ENCODE assay signal across 8 mouse cellular contexts in the genomic region with DNA sequence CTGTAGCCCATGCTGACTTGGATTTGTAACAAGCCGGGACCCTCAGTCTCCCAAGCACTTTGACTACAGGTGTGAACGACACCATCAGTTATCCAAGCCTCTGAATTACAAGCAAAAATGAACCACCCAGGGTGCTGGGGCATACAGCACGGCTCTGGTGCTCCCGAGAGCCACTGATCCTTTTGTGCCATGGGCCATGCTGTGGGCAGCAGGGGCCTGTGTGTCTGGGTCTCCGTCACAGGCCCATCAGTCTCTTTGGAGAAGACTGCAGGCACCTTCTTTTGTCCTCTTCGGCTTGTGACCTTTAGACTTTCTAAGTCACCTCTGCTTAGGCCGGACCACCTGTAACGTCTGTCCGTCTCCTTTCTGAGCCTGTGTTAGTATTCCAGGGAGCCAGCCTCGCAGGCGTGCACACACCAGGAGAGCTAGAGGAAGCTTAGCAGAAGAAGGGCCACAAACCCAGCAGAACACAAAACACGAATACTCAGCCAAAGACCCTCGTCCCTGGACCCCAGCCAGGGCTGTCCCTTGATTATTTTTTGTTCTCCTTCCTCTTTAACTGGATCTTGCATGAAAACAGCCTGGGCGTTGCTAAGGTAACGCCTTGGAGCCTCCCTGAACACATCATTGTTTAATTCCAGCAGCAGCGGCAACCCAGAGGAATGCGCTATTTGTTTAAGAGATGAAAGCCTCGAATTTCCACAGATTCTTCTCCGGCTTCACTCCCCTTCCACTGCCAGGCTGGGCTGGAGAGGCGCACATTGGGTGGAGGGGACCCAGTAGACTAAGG. TPM values are rescaled to one million over a fixed set of nuclear protein-coding genes. Genes with fewer than 3 reads are reported as not detected.
DNase-seq lines count a peak whose midpoint lies in the region; ATAC-seq and TF ChIP-seq lines count a peak whose summit lies in the region.

No protein-coding gene starts in this region.

- H3K9me3 ChIP-seq in embryonic facial prominence, embryonic 11.5 days (replicated peaks; ENCODE audit: control insufficient read depth, low read length) = no peaks in the 10 kb centered on the region
- H3K9me3 ChIP-seq in heart, embryonic 12.5 days (replicated peaks) = no peaks in the 10 kb centered on the region

- ATAC-seq in embryonic facial prominence, embryonic 11.5 days (replicated peaks; ENCODE audit: insufficient number of reproducible peaks, low FRiP score, low TSS enrichment, low read depth) = peak; percentile 70
- ATAC-seq in heart, embryonic 12.5 days (ENCODE audit: insufficient number of reproducible peaks, low FRiP score) = peak; percentile 37; the same call in 1 of the 2 replicates
- no peak for ATAC-seq in activated CD4-positive, CD25-positive, alpha-beta regulatory T cell, adult 4 months

- H3K4me2 ChIP-seq in embryonic facial prominence, embryonic 11.5 days (ENCODE audit: low read depth, low read length) = no peak overlapping the region
- H3K4me2 ChIP-seq in heart, embryonic 12.5 days = peak overlapping the region; percentile 16; the same call in 1 of the 2 replicates

- no peak overlapping the region for H3K4me3 ChIP-seq in embryonic facial prominence, embryonic 11.5 days (ENCODE audit: low read depth, low read length)
- no peak overlapping the region for H3K4me3 ChIP-seq in heart, embryonic 12.5 days
- H3K4me3 ChIP-seq in lung, adult 2 months (replicated peaks; ENCODE audit: extremely low read depth, low read depth, low read length) = no peak overlapping the region
- no peak overlapping the region for H3K4me3 ChIP-seq in thymus, adult 2 months (ENCODE audit: control insufficient read depth, insufficient read depth, low read length)

- H3K4me1 ChIP-seq in embryonic facial prominence, embryonic 11.5 days (ENCODE audit: control insufficient read depth, insufficient read depth, low read length) = 0 out of 2 replicates have a peak, but pooled peaks cover 3% of the 10 kb centered on the region
- peaks cover 50% of the 10 kb centered on the region for H3K4me1 ChIP-seq in heart, embryonic 12.5 days (replicated peaks)
- peaks cover 27% of the 10 kb centered on the region for H3K4me1 ChIP-seq in lung, adult 2 months (ENCODE audit: control insufficient read depth, insufficient read depth, low read length)
- no peaks in the 10 kb centered on the region for H3K4me1 ChIP-seq in thymus, adult 2 months (replicated peaks; ENCODE audit: control insufficient read depth, insufficient read depth, low read length)

- H3K27me3 ChIP-seq in embryonic facial prominence, embryonic 11.5 days (ENCODE audit: control insufficient read depth, insufficient read depth, low read length) = no peaks in the 10 kb centered on the region
- H3K27me3 ChIP-seq in heart, embryonic 12.5 days (replicated peaks) = no peaks in the 10 kb centered on the region
- no peaks in the 10 kb centered on the region for H3K27me3 ChIP-seq in thymus, adult 2 months (ENCODE audit: control insufficient read depth, insufficient read depth, low read length)

- peak overlapping the region; percentile 1; the same call in 1 of the 2 replicates for H3K27ac ChIP-seq in embryonic facial prominence, embryonic 11.5 days (replicated peaks; ENCODE audit: low read depth, low read length)
- peak overlapping the region; percentile 56; the same call in 1 of the 2 replicates for H3K27ac ChIP-seq in heart, embryonic 12.5 days (ENCODE audit: poor library complexity, severe bottlenecking)
- H3K27ac ChIP-seq in thymus, adult 2 months (ENCODE audit: control insufficient read depth, insufficient read depth, low read length) = no peak overlapping the region

- H3K9ac ChIP-seq in embryonic facial prominence, embryonic 11.5 days (replicated peaks; ENCODE audit: low read length) = no peak overlapping the region
- peak overlapping the region; percentile 17; the same call in 1 of the 2 replicates for H3K9ac ChIP-seq in heart, embryonic 12.5 days

- no peak for TF ChIP-seq POLR2A in lung, adult 2 months (IDR thresholded peaks at IDR 0.05; ENCODE audit: borderline replicate concordance, extremely low read depth, low read depth, low read length)
- TF ChIP-seq POLR2A in thymus, adult 2 months (IDR thresholded peaks at IDR 0.05; ENCODE audit: control insufficient read depth, extremely low read depth, insufficient read depth, low read length, poor library complexity) = no peak

- peak; percentile 28 for DNase-seq in NIH3T3 (ENCODE audit: low read depth)
- DNase-seq in embryonic facial prominence, embryonic 11.5 days (ENCODE audit: low spot score) = peak; percentile 80
- peak; percentile 66 for DNase-seq in kidney, postnatal 10 days
- DNase-seq in lung, adult 2 months = peak; percentile 17
- peak; percentile 40 for DNase-seq in right cerebral cortex, adult 18-20 months
- DNase-seq in thymus, adult 2 months = no peak

- H3K36me3 ChIP-seq in embryonic facial prominence, embryonic 11.5 days (replicated peaks; ENCODE audit: control insufficient read depth, insufficient read depth, low read depth, low read length) = no peaks in the 10 kb centered on the region
- H3K36me3 ChIP-seq in heart, embryonic 12.5 days = no peaks in the 10 kb centered on the region
- no peaks in the 10 kb centered on the region for H3K36me3 ChIP-seq in thymus, adult 2 months (ENCODE audit: control insufficient read depth, insufficient read depth, low read length)

- no peak for TF ChIP-seq CTCF in lung, adult 2 months (IDR thresholded peaks at IDR 0.05; ENCODE audit: insufficient read depth, low read length)
- TF ChIP-seq CTCF in thymus, adult 2 months (IDR thresholded peaks at IDR 0.05; ENCODE audit: borderline replicate concordance, control insufficient read depth, extremely low read depth, insufficient read depth, low read length, poor library complexity) = no peak

- WGBS in embryonic facial prominence, embryonic 11.5 days = 20% methylated on average over 20 of the region's 20 CpGs
- whole genome bisulfite sequencing in heart, embryonic 12.5 days = 48% methylated on average over 20 of the region's 20 CpGs
- WGBS in lung, adult 2 months = 31% methylated on average over 20 of the region's 20 CpGs
- WGBS in thymus, adult 2 months = 92% methylated on average over 20 of the region's 20 CpGs

RNA-seq across cellular contexts. Expression of a gene that starts 32.8 kb away (rescaled TPM):
- 8.2 and 8.4 TPM in 2 replicates for polyA plus RNA-seq in embryonic facial prominence, embryonic 11.5 days (2014; fragmentation: Nextera tagmentation; extraction: Ambion mirVana)
- 27.9 and 29.2 TPM in 2 replicates for polyA plus RNA-seq in heart, embryonic 12.5 days (2016; fragmentation: Nextera tagmentation; extraction: Ambion mirVana)
- 190 and 236 TPM in 2 replicates for polyA plus RNA-seq in lung, adult 2 months (2012; rRNA removed)
- not detected for polyA plus RNA-seq in activated CD4-positive, CD25-positive, alpha-beta regulatory T cell, adult 4 months (2017; shearing (Covaris generic))
- 6.3 and 6.6 TPM in 2 replicates for polyA plus RNA-seq in thymus, adult 2 months (2012; rRNA removed)
